Mouse (Mus musculus): ENCODE data around the gene Nkx2-3.

GRCm38 (mm10) chr19:43629088-43629487, 17.0 kb downstream of the Nkx2-3 start:
- no peak for TF ChIP-seq CTCF (IDR thresholded peaks at IDR 0.05; ENCODE audit: insufficient read depth, low read length)
- no peak for TF ChIP-seq POLR2A (IDR thresholded peaks at IDR 0.05; ENCODE audit: borderline replicate concordance, extremely low read depth, low read depth, low read length)

Measured in lung, adult 2 months (tissue).